Mouse (Mus musculus) common myeloid progenitor, adult 5-6 weeks (primary cell): ENCODE measurements at regions not wholly inside any gene's neighbourhood (a gene's known extent, or its start where the extent isn't known, plus 50 kb on each side); places are given as distances from the start of the nearest gene placed in this dataset.

Source experiments
- ATAC-seq: replicated peaks from 2 replicates; pipeline ENCODE4 v1.8.0; 2016; ENCODE audit warnings: low read depth, mild to moderate bottlenecking, moderate TSS enrichment, inconsistent platforms; ENCODE audit not compliant: poor library complexity, severe bottlenecking

GRCm38 (mm10) chr7:40052255-40052654, 534.7 kb downstream of the Zfp619 start:
- no peak for ATAC-seq

GRCm38 (mm10) chr7:40058836-40059235, 541.3 kb downstream of the Zfp619 start:
- no peak for ATAC-seq

- no peak for ATAC-seq
These were observed 547.1 kb downstream of the Zfp619 start for GRCm38 (mm10) chr7:40064631-40065030.

- no peak for ATAC-seq
These were observed 548.0 kb downstream of the Zfp619 start for GRCm38 (mm10) chr7:40065526-40065925.

- no peak for ATAC-seq
These were observed 549.8 kb downstream of the Zfp619 start for GRCm38 (mm10) chr7:40067378-40067777.

- no peak for ATAC-seq
These were observed 553.7 kb downstream of the Zfp619 start for GRCm38 (mm10) chr7:40071313-40071712.

- no peak for ATAC-seq
These were observed 554.9 kb downstream of the Zfp619 start for GRCm38 (mm10) chr7:40072478-40072877.

- ATAC-seq, result no peak
These were observed 568.7 kb downstream of the Zfp619 start for GRCm38 (mm10) chr7:40086236-40086635.

- no peak for ATAC-seq
These were observed 579.5 kb downstream of the Zfp619 start for GRCm38 (mm10) chr7:40097094-40097493.

GRCm38 (mm10) chr7:40103057-40103945, 585.7 kb downstream of the Zfp619 start:
- ATAC-seq, result no peak

GRCm38 (mm10) chr7:40142906-40143305, 625.3 kb downstream of the Zfp619 start:
- ATAC-seq, result no peak

GRCm38 (mm10) chr7:40144431-40144830, 626.9 kb downstream of the Zfp619 start:
- ATAC-seq, result no peak

GRCm38 (mm10) chr7:40177570-40177969, 660.0 kb downstream of the Zfp619 start:
- ATAC-seq, result no peak

- ATAC-seq, result no peak
These were observed 677.8 kb downstream of the Zfp619 start for GRCm38 (mm10) chr7:40195366-40195765.

GRCm38 (mm10) chr7:40202615-40203014, 685.0 kb downstream of the Zfp619 start:
- ATAC-seq, result no peak

GRCm38 (mm10) chr7:40211956-40212355, 686.2 kb upstream of the Vstm2b start:
- ATAC-seq, result no peak

GRCm38 (mm10) chr7:40212576-40212975, 685.6 kb upstream of the Vstm2b start:
- ATAC-seq, result no peak

GRCm38 (mm10) chr7:40213646-40214045, 684.5 kb upstream of the Vstm2b start:
- ATAC-seq, result no peak

GRCm38 (mm10) chr7:40214395-40214794, 683.7 kb upstream of the Vstm2b start:
- no peak for ATAC-seq

- no peak for ATAC-seq
These were observed 682.9 kb upstream of the Vstm2b start for GRCm38 (mm10) chr7:40215271-40215670.

- no peak for ATAC-seq
These were observed 677.6 kb upstream of the Vstm2b start for GRCm38 (mm10) chr7:40220549-40220948.

- no peak for ATAC-seq
These were observed 652.9 kb upstream of the Vstm2b start for GRCm38 (mm10) chr7:40245188-40245587.
